Mouse (Mus musculus): ENCODE measurements around the gene Spag5. TPM values are rescaled to one million over a fixed set of nuclear protein-coding genes. Genes with fewer than 3 reads are reported as not detected.

Gene Spag5
- polyA plus RNA-seq, 1 experiment from 2014 or later: 39.1 TPM

DNA sequence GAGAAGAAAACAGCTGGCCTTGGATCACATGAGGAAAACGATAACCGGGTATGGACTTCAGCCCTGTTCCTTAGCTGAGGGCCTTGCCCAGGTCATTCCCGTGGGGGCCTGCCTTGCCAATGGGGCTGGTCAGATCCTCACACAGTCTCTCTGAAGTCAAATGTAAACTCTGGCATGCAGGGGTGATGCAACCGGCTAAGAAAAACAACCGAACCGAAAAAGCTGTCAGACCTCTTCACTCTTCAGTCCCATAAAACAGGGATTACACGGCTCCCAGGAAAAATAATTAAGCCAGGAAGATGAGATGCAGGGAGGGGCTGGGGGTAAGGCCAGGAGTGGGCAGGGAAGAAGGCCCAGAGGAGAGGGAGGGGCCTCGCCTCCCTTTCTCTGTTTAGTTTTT is 62.8 kb downstream of the Spag5 start:
- H3K27me3 ChIP-seq (ENCODE audit: insufficient read depth, poor library complexity, severe bottlenecking): peaks cover 43% of the 10 kb centered on the region
- H3K36me3 ChIP-seq: no peaks in the 10 kb centered on the region
- DNase-seq (ENCODE audit: low spot score): no peak
- H3K4me3 ChIP-seq: no peak overlapping the region
- H3K27ac ChIP-seq: no peak overlapping the region
- H3K4me1 ChIP-seq: peaks cover 10% of the 10 kb centered on the region; the same call in 1 of the 2 replicates
- no peaks in the 10 kb centered on the region for H3K9me3 ChIP-seq
- 55% methylated on average over 8 of the region's 8 CpGs for WGBS

DNA sequence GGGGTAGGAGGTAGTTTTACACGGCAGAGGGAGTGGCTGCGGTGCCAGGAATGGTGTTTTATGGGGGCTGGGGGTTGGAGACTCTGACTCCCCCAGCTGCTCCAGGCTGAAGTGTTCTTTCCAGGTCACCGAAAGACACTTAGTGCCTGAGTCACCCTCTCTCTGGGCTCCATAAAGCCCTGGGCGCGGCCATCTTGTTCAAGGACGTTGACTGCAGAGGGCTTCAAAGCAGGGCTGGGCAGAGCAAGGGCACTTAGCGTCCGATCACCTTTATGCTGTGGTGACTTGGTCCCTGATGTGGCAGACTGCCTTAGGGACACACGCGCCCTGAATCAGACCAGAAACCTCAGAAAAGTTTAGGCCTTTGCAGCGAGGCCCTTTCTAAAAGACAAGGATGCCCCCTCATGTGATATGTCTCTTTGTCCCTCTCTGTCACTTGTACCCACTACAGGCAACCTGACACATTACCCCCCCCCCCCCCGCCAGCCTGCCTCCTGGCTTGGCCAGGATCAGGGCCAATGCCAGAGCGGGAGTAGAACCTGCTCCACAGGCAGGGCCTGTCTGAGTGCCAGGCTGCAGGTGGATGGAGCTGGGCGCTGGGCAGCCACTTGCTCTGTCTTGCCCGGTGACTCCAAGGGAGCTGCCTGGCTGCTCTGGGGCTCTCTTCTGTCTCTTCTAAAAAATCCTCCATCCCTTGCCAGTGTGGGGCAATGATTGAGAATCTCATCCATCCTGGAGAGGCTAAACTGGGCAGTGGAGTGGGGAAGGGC is 66.3 kb downstream of the Spag5 start:
- no peaks in the 10 kb centered on the region for H3K36me3 ChIP-seq
- H3K27ac ChIP-seq: no peak overlapping the region
- no peak overlapping the region for H3K4me3 ChIP-seq
- 86% methylated on average over 15 of the region's 15 CpGs for WGBS
- H3K4me1 ChIP-seq: peaks cover 11% of the 10 kb centered on the region; the same call in 1 of the 2 replicates
- no peaks in the 10 kb centered on the region for H3K9me3 ChIP-seq
- DNase-seq (ENCODE audit: low spot score): no peak
- H3K27me3 ChIP-seq (ENCODE audit: insufficient read depth, poor library complexity, severe bottlenecking): peaks cover 41% of the 10 kb centered on the region

DNA sequence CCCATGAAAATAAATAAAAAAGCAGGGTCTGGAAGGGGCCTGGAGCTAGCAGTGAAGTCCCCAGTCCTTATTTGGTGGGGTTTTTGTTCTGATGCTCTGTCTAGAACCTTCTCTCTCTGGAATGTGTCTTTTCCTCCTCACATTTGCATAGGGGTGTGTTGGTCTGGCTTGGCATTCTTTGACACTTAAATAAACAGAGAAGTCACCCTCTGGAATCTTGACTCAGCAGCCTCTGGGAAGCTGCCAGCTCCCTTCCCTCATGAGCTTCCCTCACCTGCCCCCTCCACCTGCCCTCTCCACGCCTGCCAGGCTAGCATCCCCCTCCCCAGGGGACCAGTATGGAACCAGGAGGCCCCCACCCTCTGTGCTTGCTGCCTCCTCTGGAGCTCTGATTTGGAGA is 69.1 kb downstream of the Spag5 start:
- H3K27ac ChIP-seq: no peak overlapping the region
- DNase-seq (ENCODE audit: low spot score): no peak
- 43% methylated on average over 1 of the region's 1 CpGs for WGBS

DNA sequence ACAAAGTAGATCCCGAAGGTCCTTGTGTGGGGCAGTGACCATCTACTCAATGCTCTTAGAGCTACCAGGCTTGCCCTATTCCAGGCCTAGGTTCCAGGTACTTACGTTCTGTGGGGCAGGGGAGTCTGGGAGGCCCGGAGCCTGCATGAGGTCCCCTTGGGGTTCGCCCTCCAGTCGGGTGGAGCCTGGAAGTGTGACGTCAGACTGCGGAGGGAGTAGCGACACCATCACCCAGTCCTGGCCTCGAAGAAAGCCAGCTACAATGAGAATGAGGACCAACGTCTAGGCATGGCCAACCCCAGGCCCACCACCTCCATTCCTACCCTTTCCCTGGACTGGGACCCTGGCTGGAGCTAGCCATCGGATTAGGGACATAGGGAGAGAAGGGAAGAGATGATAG is 70.4 kb downstream of the Spag5 start:
- 84% methylated on average over 11 of the region's 11 CpGs for WGBS
- Histone ChIP-seq H3K4me1 (peaks cover 22% of the 10 kb centered on the region; the same call in 1 of the 2 replicates), H3K9me3 (no peaks in the 10 kb centered on the region), H3K4me3 (no peak overlapping the region), H3K27ac (no peak overlapping the region), H3K27me3 (ENCODE audit: insufficient read depth, poor library complexity, severe bottlenecking) (peaks cover 25% of the 10 kb centered on the region; the same call in 1 of the 2 replicates), H3K36me3 (no peaks in the 10 kb centered on the region)
- no peak for DNase-seq (ENCODE audit: low spot score)

More for the DNA sequence above, 69.1 kb downstream of the Spag5 start:
- peaks cover 37% of the 10 kb centered on the region; the same call in 1 of the 2 replicates for H3K27me3 ChIP-seq (ENCODE audit: insufficient read depth, poor library complexity, severe bottlenecking)
- peaks cover 22% of the 10 kb centered on the region; the same call in 1 of the 2 replicates for H3K4me1 ChIP-seq
- no peaks in the 10 kb centered on the region for H3K36me3 ChIP-seq
- H3K9me3 ChIP-seq: no peaks in the 10 kb centered on the region
- no peak overlapping the region for H3K4me3 ChIP-seq

Other genes starting within 250 kb of the Spag5 start
- 30.7 and 35.6 TPM in 2 replicates for gene Eral1, start 221.1 kb upstream of the Spag5 start, polyA plus RNA-seq (2016; fragmentation: Nextera tagmentation; extraction: Ambion mirVana)
- gene Fam222b, start 206.9 kb upstream of the Spag5 start, polyA plus RNA-seq (2016; fragmentation: Nextera tagmentation; extraction: Ambion mirVana): 24.0 and 25.5 TPM in 2 replicates
- gene Traf4, start 135.9 kb upstream of the Spag5 start, polyA plus RNA-seq (2016; fragmentation: Nextera tagmentation; extraction: Ambion mirVana): 57.9 and 88.7 TPM in 2 replicates
- gene Nek8, start 124.9 kb upstream of the Spag5 start, polyA plus RNA-seq (2016; fragmentation: Nextera tagmentation; extraction: Ambion mirVana): 15.3 and 16.5 TPM in 2 replicates
- gene Tlcd1, start 124.8 kb upstream of the Spag5 start, polyA plus RNA-seq (2016; fragmentation: Nextera tagmentation; extraction: Ambion mirVana): 16.9 and 18.7 TPM in 2 replicates
- gene Rpl23a, start 117.9 kb upstream of the Spag5 start, polyA plus RNA-seq (2016; fragmentation: Nextera tagmentation; extraction: Ambion mirVana): 863 and 999 TPM in 2 replicates
- 63.2 and 88.1 TPM in 2 replicates for gene Rab34, start 113.1 kb upstream of the Spag5 start, polyA plus RNA-seq (2016; fragmentation: Nextera tagmentation; extraction: Ambion mirVana)
- gene Proca1, start 108.1 kb upstream of the Spag5 start, polyA plus RNA-seq (2016; fragmentation: Nextera tagmentation; extraction: Ambion mirVana): 2.9 and 3.3 TPM in 2 replicates
- 44.0 and 49.0 TPM in 2 replicates for gene Sdf2, start 55.8 kb upstream of the Spag5 start, polyA plus RNA-seq (2016; fragmentation: Nextera tagmentation; extraction: Ambion mirVana)
- gene Supt6, start 55.5 kb upstream of the Spag5 start, polyA plus RNA-seq (2016; fragmentation: Nextera tagmentation; extraction: Ambion mirVana): 28.3 and 29.1 TPM in 2 replicates
- gene 2610507B11Rik, start 39.8 kb upstream of the Spag5 start, polyA plus RNA-seq (2016; fragmentation: Nextera tagmentation; extraction: Ambion mirVana): 69.3 and 76.7 TPM in 2 replicates
- gene BC030499, start 10.7 kb upstream of the Spag5 start, polyA plus RNA-seq (2016; fragmentation: Nextera tagmentation; extraction: Ambion mirVana): 0.23 and 0.69 TPM in 2 replicates
- gene Aldoc, start 21.4 kb downstream of the Spag5 start, polyA plus RNA-seq (2016; fragmentation: Nextera tagmentation; extraction: Ambion mirVana): 11.2 and 17.2 TPM in 2 replicates
- gene Pigs, start 26.9 kb downstream of the Spag5 start, polyA plus RNA-seq (2016; fragmentation: Nextera tagmentation; extraction: Ambion mirVana): 72.0 and 78.3 TPM in 2 replicates
- gene Unc119, start 42.0 kb downstream of the Spag5 start, polyA plus RNA-seq (2016; fragmentation: Nextera tagmentation; extraction: Ambion mirVana): 40.7 and 66.1 TPM in 2 replicates
- 0.13 TPM in 1 of 2 replicates, not detected in the other for gene Foxn1, start 85.0 kb downstream of the Spag5 start, polyA plus RNA-seq (2016; fragmentation: Nextera tagmentation; extraction: Ambion mirVana)
- not detected in 2 replicates for gene Slc13a2, start 120.7 kb downstream of the Spag5 start, polyA plus RNA-seq (2016; fragmentation: Nextera tagmentation; extraction: Ambion mirVana)
- 7.8 and 12.8 TPM in 2 replicates for gene Slc46a1, start 164.2 kb downstream of the Spag5 start, polyA plus RNA-seq (2016; fragmentation: Nextera tagmentation; extraction: Ambion mirVana)
- 0.10 and 1.5 TPM in 2 replicates for gene Sarm1, start 196.2 kb downstream of the Spag5 start, polyA plus RNA-seq (2016; fragmentation: Nextera tagmentation; extraction: Ambion mirVana)
- gene Vtn, start 197.6 kb downstream of the Spag5 start, polyA plus RNA-seq (2016; fragmentation: Nextera tagmentation; extraction: Ambion mirVana): 1.6 and 43.5 TPM in 2 replicates
- gene Sebox, start 201.9 kb downstream of the Spag5 start, polyA plus RNA-seq (2016; fragmentation: Nextera tagmentation; extraction: Ambion mirVana): not detected in 2 replicates
- 64.2 and 74.5 TPM in 2 replicates for gene Tmem199, start 210.6 kb downstream of the Spag5 start, polyA plus RNA-seq (2016; fragmentation: Nextera tagmentation; extraction: Ambion mirVana)
- 160 and 165 TPM in 2 replicates for gene Poldip2, start 210.7 kb downstream of the Spag5 start, polyA plus RNA-seq (2016; fragmentation: Nextera tagmentation; extraction: Ambion mirVana)
- 92.5 and 92.6 TPM in 2 replicates for gene Tnfaip1, start 234.8 kb downstream of the Spag5 start, polyA plus RNA-seq (2016; fragmentation: Nextera tagmentation; extraction: Ambion mirVana)
- gene Ift20, start 234.8 kb downstream of the Spag5 start, polyA plus RNA-seq (2016; fragmentation: Nextera tagmentation; extraction: Ambion mirVana): 92.8 and 95.9 TPM in 2 replicates
- 91.5 and 105 TPM in 2 replicates for gene Tmem97, start 249.2 kb downstream of the Spag5 start, polyA plus RNA-seq (2016; fragmentation: Nextera tagmentation; extraction: Ambion mirVana)